Mouse (Mus musculus): ENCODE measurements around the gene Ascc1.

DNA sequence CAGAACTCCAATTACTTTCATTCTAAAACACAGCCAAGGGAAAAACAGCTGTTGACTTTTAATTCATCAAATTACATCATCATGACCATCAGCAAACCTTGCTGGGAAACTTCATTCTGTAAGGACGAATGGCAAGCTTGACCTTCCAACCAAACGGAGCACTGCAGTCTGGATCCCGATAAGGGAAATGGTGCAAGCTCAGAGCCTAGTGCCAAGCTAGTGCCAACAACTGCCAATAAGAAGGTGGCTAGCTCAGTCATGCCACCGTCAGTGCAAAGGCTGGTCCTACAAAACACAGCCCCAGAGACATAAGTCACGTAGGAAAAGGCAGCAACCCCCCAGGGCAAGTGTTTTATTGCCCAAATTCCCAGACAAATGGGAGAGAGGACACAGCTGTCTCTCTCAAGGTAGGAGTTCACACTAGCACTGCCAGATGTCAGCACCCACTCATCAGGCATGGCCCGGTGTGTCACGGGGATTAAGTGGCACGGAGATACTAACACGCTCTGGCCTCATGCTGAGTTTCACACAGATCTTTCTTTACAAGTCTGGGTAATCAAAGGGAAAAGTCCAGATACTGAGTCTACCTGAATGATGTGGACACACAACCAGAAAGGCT, 11.2 kb upstream of the Ascc1 start:
- TF ChIP-seq CTCF (IDR thresholded peaks at IDR 0.05; ENCODE audit: low read depth, low read length) (no peak), POLR2A (IDR thresholded peaks at IDR 0.05; ENCODE audit: insufficient read depth, low read length) (no peak)
